In genomic region chr14:30654691-30655228, GRCm38 (mm10) we compare ENCODE assay signal across 8 mouse cellular contexts. TPM values are rescaled to one million over a fixed set of nuclear protein-coding genes. Genes with fewer than 3 reads are reported as not detected.
DNase-seq lines count a peak whose midpoint lies in the region; ATAC-seq and TF ChIP-seq lines count a peak whose summit lies in the region.

No protein-coding gene starts in this region.

- H3K79me2 ChIP-seq in macrophage (ENCODE audit: inconsistent target), result peaks cover 15% of the 10 kb centered on the region; the same call in 1 of the 2 replicates

- peak overlapping the region; percentile 76 for H3K4me2 ChIP-seq in heart, embryonic 11.5 days
- peak overlapping the region; percentile 60 for H3K4me2 ChIP-seq in forebrain, embryonic 14.5 days (ENCODE audit: low read length)

- DNase-seq in heart, postnatal 4 days, result no peak
- no peak for DNase-seq in forebrain, embryonic 14.5 days (ENCODE audit: low spot score)
- no peak for DNase-seq in adrenal gland, postnatal 36 days
- no peak for DNase-seq in adrenal gland, adult 8-10 months

- no peaks in the 10 kb centered on the region; the same call in none of the 2 replicates for H3K4me1 ChIP-seq in heart, embryonic 11.5 days (ENCODE audit: control insufficient read depth, insufficient read depth, low read length)
- H3K4me1 ChIP-seq in ES-Bruce4 (ENCODE audit: control insufficient read depth, insufficient read depth, low read length), result no peaks in the 10 kb centered on the region
- H3K4me1 ChIP-seq in forebrain, embryonic 14.5 days (ENCODE audit: control insufficient read depth, insufficient read depth, low read length), result peaks cover 6% of the 10 kb centered on the region

- H3K4me3 ChIP-seq in heart, embryonic 11.5 days (ENCODE audit: low read depth, low read length), result peak overlapping the region; percentile 88
- H3K4me3 ChIP-seq in ES-Bruce4 (ENCODE audit: low read depth, low read length), result peak overlapping the region; percentile 88
- H3K4me3 ChIP-seq in forebrain, embryonic 14.5 days (ENCODE audit: low read depth, low read length), result peak overlapping the region; percentile 70
- H3K4me3 ChIP-seq in macrophage (ENCODE audit: inconsistent target), result peak overlapping the region; percentile 63

- no peaks in the 10 kb centered on the region for H3K36me3 ChIP-seq in heart, embryonic 11.5 days (ENCODE audit: control insufficient read depth, insufficient read depth, low read length)
- H3K36me3 ChIP-seq in ES-Bruce4 (ENCODE audit: control insufficient read depth, insufficient read depth, low read length, poor library complexity, severe bottlenecking), result peaks cover 5% of the 10 kb centered on the region; the same call in 1 of the 2 replicates
- 0 out of 2 replicates have a peak, but pooled peaks cover under 1% of the 10 kb centered on the region for H3K36me3 ChIP-seq in forebrain, embryonic 14.5 days (ENCODE audit: control insufficient read depth, insufficient read depth, low read length)
- H3K36me3 ChIP-seq in macrophage (ENCODE audit: inconsistent target), result peaks cover 21% of the 10 kb centered on the region

- peak overlapping the region; percentile 96 for H3K9ac ChIP-seq in heart, embryonic 11.5 days (ENCODE audit: low read depth, low read length)
- H3K9ac ChIP-seq in ES-Bruce4 (ENCODE audit: low read depth, poor library complexity, severe bottlenecking), result peak overlapping the region; percentile 94
- peak overlapping the region; percentile 89 for H3K9ac ChIP-seq in forebrain, embryonic 14.5 days (ENCODE audit: low read length)

- ATAC-seq in heart, embryonic 11.5 days (replicated peaks; ENCODE audit: insufficient number of reproducible peaks, low FRiP score, low TSS enrichment), result no peak
- ATAC-seq in forebrain, embryonic 14.5 days, result 0 out of 2 replicates have a peak, but pooled peaks have one; percentile 16
- no peak for ATAC-seq in monocyte, adult 5-6 weeks (replicated peaks; ENCODE audit: insufficient number of reproducible peaks, low FRiP score, low TSS enrichment, poor library complexity, severe bottlenecking)

- WGBS in heart, embryonic 11.5 days (ENCODE audit: insufficient replicate concordance), result 43% methylated on average over 4 of the region's 4 CpGs
- 44% methylated on average over 4 of the region's 4 CpGs for WGBS in forebrain, embryonic 14.5 days
- WGBS in macrophage (ENCODE audit: missing documents), result 44% methylated on average over 4 of the region's 4 CpGs

- peak overlapping the region; percentile 84 for H3K27ac ChIP-seq in heart, embryonic 11.5 days (ENCODE audit: low read depth, low read length)
- H3K27ac ChIP-seq in ES-Bruce4 (ENCODE audit: insufficient read depth, low read length) (no peak overlapping the region), macrophage (peak overlapping the region; percentile 54)
- H3K27ac ChIP-seq in forebrain, embryonic 14.5 days (ENCODE audit: low read depth, low read length), result no peak overlapping the region

- no peak for TF ChIP-seq EP300 in ES-Bruce4 (IDR thresholded peaks at IDR 0.05; ENCODE audit: insufficient read depth, low read depth, low read length)

- TF ChIP-seq POLR2A in ES-Bruce4 (IDR thresholded peaks at IDR 0.05; ENCODE audit: insufficient read depth, low read length), result no peak

- H3K9me3 ChIP-seq in heart, embryonic 11.5 days (replicated peaks; ENCODE audit: control insufficient read depth, low read length), result no peaks in the 10 kb centered on the region
- H3K9me3 ChIP-seq in ES-Bruce4 (replicated peaks; ENCODE audit: control insufficient read depth, insufficient read depth, low read length, poor library complexity, severe bottlenecking), result no peaks in the 10 kb centered on the region
- H3K9me3 ChIP-seq in forebrain, embryonic 14.5 days (replicated peaks; ENCODE audit: control insufficient read depth, low read length), result no peaks in the 10 kb centered on the region

- no peak for TF ChIP-seq CTCF in ES-Bruce4 (IDR thresholded peaks at IDR 0.05; ENCODE audit: low read depth, low read length)

- H3K27me3 ChIP-seq in heart, embryonic 11.5 days (ENCODE audit: control insufficient read depth, insufficient read depth, low read length), result no peaks in the 10 kb centered on the region
- H3K27me3 ChIP-seq in ES-Bruce4 (ENCODE audit: control insufficient read depth, insufficient read depth, low read length, poor library complexity, severe bottlenecking), result no peaks in the 10 kb centered on the region
- H3K27me3 ChIP-seq in forebrain, embryonic 14.5 days (replicated peaks; ENCODE audit: control insufficient read depth, insufficient read depth, low read length), result no peaks in the 10 kb centered on the region

RNA-seq across cellular contexts. Expression of gene Rft1, which starts 0.6 kb away (rescaled TPM):
- polyA plus RNA-seq in heart, embryonic 11.5 days (2014; fragmentation: Nextera tagmentation; extraction: Ambion mirVana), result 10.3 and 12.3 TPM in 2 replicates
- total RNA-seq in heart, postnatal 4 days (2021), result 10 to 100 TPM in 1 of 2 experiments, 1 to 10 TPM in 1; 9.6 to 10.5 TPM
- polyA plus RNA-seq in ES-Bruce4 (2011; ENCODE audit: insufficient read depth, insufficient read length, low read depth, missing spikeins), result 17.0 and 18.1 TPM in 2 replicates
- polyA plus RNA-seq in forebrain, embryonic 14.5 days (2014; fragmentation: Nextera tagmentation; extraction: Ambion mirVana), result 6.0 and 6.7 TPM in 2 replicates
- total RNA-seq in macrophage (2018; cell fraction: chromatin; rRNA removed), result 10 to 100 TPM; 15.0 to 88.5 (median 53.0) TPM
- 10 to 100 TPM; 10.8 to 21.9 (median 16.2) TPM for total RNA-seq in macrophage (2018; cell fraction: cytosol; rRNA removed)
- total RNA-seq in macrophage (2018; cell fraction: nucleus; rRNA removed), result 10 to 100 TPM; 13.2 to 52.7 (median 28.8) TPM
- polyA plus RNA-seq in macrophage (2018), result 11.3 to 19.5 TPM (median 16.6 TPM) in 3 replicates
- total RNA-seq in adrenal gland, postnatal 36 days (2021), result 10 to 100 TPM; 25.5 to 33.2 TPM
- total RNA-seq in monocyte, adult 5-6 weeks (2017), result 14.2 to 22.2 TPM (median 16.0 TPM) in 3 replicates
- 10 to 100 TPM; 31.0 to 39.7 (median 33.2) TPM for total RNA-seq in adrenal gland, adult 8-10 months (2022)

RNA-seq across cellular contexts. Expression of gene Prkcd, which starts 28.8 kb away (rescaled TPM):
- polyA plus RNA-seq in heart, embryonic 11.5 days (2014; fragmentation: Nextera tagmentation; extraction: Ambion mirVana), result 25.5 and 28.1 TPM in 2 replicates
- total RNA-seq in heart, postnatal 4 days (2021), result 10 to 100 TPM; 28.6 to 30.9 TPM
- polyA plus RNA-seq in ES-Bruce4 (2011; ENCODE audit: insufficient read depth, insufficient read length, low read depth, missing spikeins) (46.3 and 47.5 TPM in 2 replicates), macrophage (2018) (108 to 303 TPM (median 176 TPM) in 3 replicates)
- polyA plus RNA-seq in forebrain, embryonic 14.5 days (2014; fragmentation: Nextera tagmentation; extraction: Ambion mirVana), result 17.9 and 19.5 TPM in 2 replicates
- 1,000 to 10,000 TPM in 23 of 26 experiments, 100 to 1,000 TPM in 3; 920 to 2,399 (median 1,316) TPM for total RNA-seq in macrophage (2018; cell fraction: chromatin; rRNA removed)
- total RNA-seq in macrophage (2018; cell fraction: cytosol; rRNA removed), result 100 to 1,000 TPM; 168 to 279 (median 213) TPM
- total RNA-seq in macrophage (2018; cell fraction: nucleus; rRNA removed), result 1,000 to 10,000 TPM in 7 of 26 experiments, 100 to 1,000 TPM in 19; 420 to 1,209 (median 753) TPM
- 100 to 1,000 TPM; 101 to 162 TPM for total RNA-seq in adrenal gland, postnatal 36 days (2021)
- 610 to 725 TPM (median 637 TPM) in 3 replicates for total RNA-seq in monocyte, adult 5-6 weeks (2017)
- total RNA-seq in adrenal gland, adult 8-10 months (2022), result 100 to 1,000 TPM; 118 to 213 (median 160) TPM

RNA-seq across cellular contexts. Expression of gene Sfmbt1, which starts 59.9 kb away (rescaled TPM):
- 12.0 and 13.2 TPM in 2 replicates for polyA plus RNA-seq in heart, embryonic 11.5 days (2014; fragmentation: Nextera tagmentation; extraction: Ambion mirVana)
- 10 to 100 TPM; 20.4 to 20.7 TPM for total RNA-seq in heart, postnatal 4 days (2021)
- polyA plus RNA-seq in ES-Bruce4 (2011; ENCODE audit: insufficient read depth, insufficient read length, low read depth, missing spikeins) (9.8 and 12.0 TPM in 2 replicates), macrophage (2018) (21.6 to 32.5 TPM (median 29.4 TPM) in 3 replicates)
- 19.7 and 20.5 TPM in 2 replicates for polyA plus RNA-seq in forebrain, embryonic 14.5 days (2014; fragmentation: Nextera tagmentation; extraction: Ambion mirVana)
- total RNA-seq in macrophage (2018; cell fraction: chromatin; rRNA removed), result 100 to 1,000 TPM in 13 of 26 experiments, 10 to 100 TPM in 13; 41.0 to 164 (median 95.3) TPM
- total RNA-seq in macrophage (2018; cell fraction: cytosol; rRNA removed), result 10 to 100 TPM; 25.5 to 51.3 (median 38.7) TPM
- total RNA-seq in macrophage (2018; cell fraction: nucleus; rRNA removed), result 100 to 1,000 TPM in 1 of 26 experiments, 10 to 100 TPM in 25; 39.0 to 102 (median 62.2) TPM
- total RNA-seq in adrenal gland, postnatal 36 days (2021), result 10 to 100 TPM; 27.8 to 29.2 TPM
- total RNA-seq in monocyte, adult 5-6 weeks (2017), result 2.5 to 6.9 TPM (median 6.1 TPM) in 3 replicates
- total RNA-seq in adrenal gland, adult 8-10 months (2022), result 10 to 100 TPM; 26.7 to 31.3 (median 30.3) TPM

Comparison
In these comparisons a context has a peak if more than half of its experiments do, and no peak if none do; other contexts are left out.
1. H3K27ac ChIP-seq: peak in heart, embryonic 11.5 days (single experiment) and macrophage (single experiment); none in ES-Bruce4 (single experiment) and forebrain, embryonic 14.5 days (single experiment).
2. Peak in every context shown above with its lines, with median percentiles within 50 percentile points of each other: H3K4me3 ChIP-seq and H3K9ac ChIP-seq.